Mouse (Mus musculus) skeletal muscle tissue, adult 2 months (tissue): ENCODE results near the gene Alg14.

Source experiments
- DNase-seq: peaks from one replicate; pipeline ENCODE4 v3.0.0-alpha.2; 2012; ENCODE audit warnings: low read depth, low spot score

Gene Alg14

GRCm38 (mm10) chr3:121405101-121405500, 113.5 kb downstream of the Alg14 start:
- DNase-seq = no peak

- DNase-seq = no peak
Observed at GRCm38 (mm10) chr3:121407417-121407816, 115.8 kb downstream of the Alg14 start.

DNA sequence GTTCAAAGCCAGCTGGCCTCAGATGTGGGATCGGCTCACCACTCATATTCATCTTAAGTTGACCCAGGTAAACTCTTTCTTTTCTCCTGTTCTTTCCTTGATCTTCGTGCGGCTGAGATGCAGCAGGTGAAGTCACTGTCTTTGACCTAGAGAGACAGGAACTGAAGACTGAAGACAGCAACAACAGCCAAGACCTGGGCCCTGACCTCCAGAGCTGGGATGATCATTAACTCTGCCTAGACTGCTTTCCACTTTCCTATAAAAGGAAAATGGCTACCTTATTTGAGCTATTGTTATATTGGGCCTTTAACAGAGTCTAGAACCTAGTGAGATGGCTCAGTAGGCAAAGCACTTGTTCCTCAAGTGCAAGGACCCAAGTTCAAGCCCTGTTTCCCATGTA, 116.8 kb downstream of the Alg14 start:
- no peak for DNase-seq

GRCm38 (mm10) chr3:121411450-121411849, 119.9 kb downstream of the Alg14 start:
- no peak for DNase-seq
